Mouse (Mus musculus): ENCODE data around the gene Wdr73.
"Not testable (repeated sequence)": the region's sequence is repeated elsewhere in the genome, so short reads cannot be mapped to it uniquely, and the experiment has no call there.

Gene Wdr73

GRCm38 (mm10) chr7:80900944-80901501 lies at the start of gene Wdr73:
TSS of gene Wdr73 (minus strand) at chr7:80901269.
- peak; percentile 96 for DNase-seq (ENCODE audit: low read depth, low spot score)

DNA sequence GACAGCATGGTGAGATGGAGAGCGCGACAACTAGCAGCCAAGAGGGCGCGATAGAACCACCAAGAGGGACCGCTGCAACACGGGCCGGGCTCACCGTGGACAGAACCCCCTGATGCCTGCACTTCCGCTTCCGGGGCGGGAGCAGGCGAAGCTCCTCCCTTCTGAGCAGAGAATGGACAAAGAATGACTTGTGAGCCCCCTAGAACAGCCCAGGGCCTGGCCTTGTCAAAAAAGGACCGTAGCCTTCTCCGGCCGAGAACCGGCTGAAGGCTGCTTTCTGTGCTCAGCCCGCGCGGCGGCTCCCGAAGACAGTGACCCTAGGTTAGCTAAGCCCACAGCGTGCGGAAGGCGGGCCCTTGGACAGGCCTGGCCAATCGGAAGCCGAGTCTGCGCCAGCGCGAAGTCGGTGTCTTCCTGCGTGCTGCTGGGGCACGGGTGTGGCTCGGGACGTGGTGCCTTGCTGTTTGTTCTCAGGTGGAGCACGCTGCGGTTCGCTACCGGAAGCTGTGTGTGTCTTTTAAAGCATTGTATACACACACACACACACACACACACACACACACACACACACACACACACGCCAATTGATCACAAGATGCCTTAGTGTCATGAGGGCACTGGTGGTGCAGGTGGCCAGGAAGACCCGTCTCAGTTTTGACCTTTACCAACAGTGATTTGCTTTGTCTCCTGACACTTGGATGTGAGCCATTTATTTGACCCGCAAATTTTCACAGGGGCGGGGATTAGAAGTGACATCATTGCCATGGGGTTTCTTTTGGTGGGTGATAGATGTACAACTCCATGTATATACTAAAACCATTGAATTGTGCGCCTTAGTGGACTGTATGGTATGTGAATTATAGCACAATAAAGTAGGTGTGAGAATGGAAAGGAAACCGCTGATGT lies 46.6 kb upstream of the Wdr73 start, which contains the start of gene Sec11a:
TSS of gene Sec11a (minus strand) at position 336 of the 906 bp plus-strand sequence.
- DNase-seq (ENCODE audit: low read depth, low spot score) = peak; percentile 97

DNA sequence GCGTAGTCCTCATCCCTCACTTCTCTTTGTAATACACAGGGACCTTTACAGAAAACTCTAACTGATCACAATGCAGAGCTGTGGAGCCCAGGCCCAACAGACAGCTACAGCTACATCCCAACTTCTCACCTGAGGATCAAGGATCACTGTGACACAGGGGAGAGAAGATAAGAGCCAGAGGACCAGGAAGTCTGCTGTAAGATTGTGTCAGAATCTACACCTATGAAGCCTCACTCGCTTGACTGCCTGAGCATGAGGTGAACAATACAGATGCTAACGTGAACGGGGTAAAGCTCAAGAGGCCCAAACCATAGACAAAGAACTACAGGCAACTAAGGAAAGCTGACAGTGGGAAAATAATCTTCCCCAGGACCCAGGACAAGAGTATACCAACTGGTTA lies 38.7 kb upstream of the Wdr73 start:
- peak; percentile 24 for DNase-seq (ENCODE audit: low read depth, low spot score)

DNA sequence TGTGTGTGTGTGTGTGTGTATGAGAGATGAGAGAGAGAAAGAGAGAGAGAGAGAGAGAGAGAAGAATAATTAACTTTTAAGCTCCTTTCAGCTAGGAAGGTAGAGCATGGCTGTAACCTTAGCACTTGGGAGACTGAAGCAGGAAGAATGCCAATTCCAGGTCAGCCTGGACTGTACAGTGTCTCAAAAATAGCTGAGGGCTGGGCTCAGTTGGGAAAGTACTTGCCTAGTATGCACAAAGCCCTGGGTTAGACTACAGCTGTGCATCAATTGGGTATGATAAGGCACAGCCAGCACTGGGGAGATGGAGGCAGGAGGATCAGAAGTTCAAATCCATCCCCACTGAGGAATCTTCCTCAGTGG lies 36.2 kb upstream of the Wdr73 start:
- not testable (repeated sequence) for DNase-seq (ENCODE audit: low read depth, low spot score)

DNA sequence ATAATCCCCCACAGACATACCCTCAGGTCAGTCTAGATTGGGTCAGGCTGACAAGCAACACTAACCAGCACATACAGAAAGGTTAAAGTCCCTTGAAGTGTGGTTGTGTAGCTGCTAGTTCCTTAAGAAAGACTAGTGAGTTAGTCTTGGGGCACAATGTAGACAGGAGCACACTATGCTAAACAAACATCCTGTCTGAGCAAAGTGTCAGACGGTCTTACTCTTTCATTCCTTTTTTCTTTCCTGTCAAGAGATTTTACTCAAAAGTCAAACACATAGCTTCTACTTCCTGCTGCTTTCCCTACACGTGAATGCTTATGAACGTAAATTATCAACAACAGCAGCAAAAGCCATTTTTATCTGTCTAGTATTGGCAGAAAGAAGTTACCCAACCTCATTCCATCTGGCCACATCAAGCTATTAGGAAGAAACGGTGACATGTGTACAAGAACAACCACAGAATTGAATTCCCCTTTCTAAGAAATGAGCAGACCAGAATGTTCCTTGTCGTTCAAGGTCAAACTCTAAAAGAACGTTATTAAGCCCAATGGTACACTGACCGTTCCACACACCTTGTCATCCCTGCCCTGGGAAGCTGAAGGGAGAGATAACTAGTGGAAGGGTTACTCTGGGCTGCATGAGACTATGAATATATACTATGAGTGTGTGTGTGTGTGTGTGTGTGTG lies 35.7 kb upstream of the Wdr73 start:
- DNase-seq (ENCODE audit: low read depth, low spot score) = not testable (repeated sequence)

- no peak for DNase-seq (ENCODE audit: low read depth, low spot score)
These were observed 34.8 kb upstream of the Wdr73 start for GRCm38 (mm10) chr7:80935834-80936233.

DNA sequence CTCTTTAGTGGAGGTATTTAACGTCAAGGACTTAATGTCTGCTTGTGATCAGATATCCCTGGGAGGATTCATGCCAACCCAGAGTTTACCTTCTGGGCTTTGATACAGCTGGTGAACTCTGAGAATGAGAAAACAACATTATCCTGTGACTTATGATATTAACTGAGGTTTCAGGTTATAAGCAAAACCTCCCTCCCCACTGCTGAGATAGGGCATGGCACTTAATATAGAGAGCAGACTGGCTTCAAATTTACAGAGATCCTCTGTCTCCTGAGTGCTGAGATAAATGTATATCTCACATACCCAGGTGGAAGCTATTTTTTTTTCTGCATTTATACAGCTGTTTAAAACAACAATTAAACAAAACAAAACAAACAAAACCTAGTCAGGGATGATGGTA lies 31.7 kb upstream of the Wdr73 start:
- no peak for DNase-seq (ENCODE audit: low read depth, low spot score)

DNA sequence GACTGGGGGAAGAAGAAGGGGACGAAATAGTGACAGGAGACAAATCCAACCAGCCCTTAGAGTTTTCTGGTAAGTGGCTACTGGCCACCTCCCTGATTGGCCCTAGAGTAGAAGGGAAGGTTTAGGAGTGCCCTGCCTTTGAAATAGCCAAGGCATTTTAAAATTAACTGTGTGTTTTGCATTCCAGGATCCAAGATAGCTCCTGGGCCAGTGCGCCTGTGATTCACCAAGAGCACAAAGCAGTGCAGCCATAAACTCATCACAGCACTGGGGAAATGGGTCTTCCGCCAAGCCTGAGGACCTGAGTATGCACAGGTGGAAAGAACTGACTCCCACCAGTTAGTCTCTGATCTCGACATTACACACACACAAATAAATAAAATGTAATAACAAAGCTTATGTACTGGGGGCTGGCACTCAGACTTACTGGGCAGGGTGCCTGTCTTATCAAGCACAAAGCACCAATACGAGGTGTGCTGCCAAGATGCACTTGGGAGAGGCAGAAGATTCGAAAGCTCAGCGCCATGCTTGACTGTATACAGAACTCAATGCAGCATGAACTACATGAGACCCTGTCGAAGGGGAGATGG lies 30.6 kb upstream of the Wdr73 start:
- DNase-seq (ENCODE audit: low read depth, low spot score) = no peak

GRCm38 (mm10) chr7:80923165-80923564 lies 22.1 kb upstream of the Wdr73 start:
- no peak for DNase-seq (ENCODE audit: low read depth, low spot score)

GRCm38 (mm10) chr7:80919647-80920008 lies 18.6 kb upstream of the Wdr73 start:
- DNase-seq (ENCODE audit: low read depth, low spot score) = no peak

DNA sequence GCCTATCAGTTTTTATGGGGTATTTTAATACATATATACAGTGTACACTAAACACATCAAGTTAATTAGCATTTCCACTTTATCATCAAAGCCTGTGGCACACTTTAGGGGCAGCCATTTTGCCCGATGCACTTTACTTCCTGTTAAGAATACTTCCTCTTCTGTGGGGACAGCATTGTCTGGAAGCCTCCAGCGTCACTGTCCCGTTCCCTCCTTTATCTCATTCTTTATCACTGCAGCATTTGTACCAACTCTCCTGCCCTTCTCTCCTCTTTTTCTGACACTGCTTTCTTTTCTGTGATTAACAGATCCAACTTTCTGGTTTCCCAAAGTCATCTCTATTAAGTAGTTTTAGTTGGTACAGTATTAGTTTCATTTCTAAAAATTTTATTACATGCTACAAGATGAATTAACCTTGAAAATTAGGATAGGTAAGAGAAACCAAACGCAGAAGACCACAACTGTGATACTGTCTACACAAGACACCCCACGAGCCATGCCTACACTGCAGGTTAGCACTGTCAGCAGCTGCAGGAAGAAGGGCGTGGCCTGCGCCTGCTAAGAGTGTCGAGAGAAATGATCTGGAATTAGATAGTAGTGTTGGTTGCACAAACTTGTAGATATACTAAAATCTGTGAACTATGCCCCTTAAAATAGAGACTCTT lies 18.0 kb upstream of the Wdr73 start:
- no peak for DNase-seq (ENCODE audit: low read depth, low spot score)

DNA sequence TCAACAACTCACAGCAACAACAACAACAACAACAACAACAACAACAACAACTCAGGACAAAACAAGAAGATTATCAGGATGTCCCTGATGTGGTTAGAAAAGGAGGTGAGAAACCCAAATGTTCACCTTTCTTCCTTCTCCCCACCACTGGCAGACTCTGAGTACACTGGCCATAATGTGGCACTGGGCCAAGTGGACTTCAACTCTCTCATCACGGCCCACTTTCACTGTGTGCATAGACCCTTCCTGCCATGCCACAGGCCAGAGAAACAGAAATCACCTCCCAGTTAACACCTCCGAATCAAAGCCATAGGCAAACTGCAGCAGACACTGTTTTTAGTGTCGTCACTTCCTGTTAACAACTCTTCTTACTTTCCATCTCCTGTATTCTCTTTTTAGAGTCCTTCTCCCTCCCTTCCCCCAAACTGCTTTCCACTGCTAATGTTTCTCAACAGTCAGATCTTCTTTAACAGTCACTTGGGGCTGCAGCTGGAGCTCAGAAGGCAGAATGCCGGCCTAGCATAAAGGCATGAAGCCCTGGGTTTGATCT lies 16.9 kb upstream of the Wdr73 start:
- no peak for DNase-seq (ENCODE audit: low read depth, low spot score)

- peak; percentile 40 for DNase-seq (ENCODE audit: low read depth, low spot score)
These were observed 11.4 kb upstream of the Wdr73 start for GRCm38 (mm10) chr7:80912496-80912895.

DNA sequence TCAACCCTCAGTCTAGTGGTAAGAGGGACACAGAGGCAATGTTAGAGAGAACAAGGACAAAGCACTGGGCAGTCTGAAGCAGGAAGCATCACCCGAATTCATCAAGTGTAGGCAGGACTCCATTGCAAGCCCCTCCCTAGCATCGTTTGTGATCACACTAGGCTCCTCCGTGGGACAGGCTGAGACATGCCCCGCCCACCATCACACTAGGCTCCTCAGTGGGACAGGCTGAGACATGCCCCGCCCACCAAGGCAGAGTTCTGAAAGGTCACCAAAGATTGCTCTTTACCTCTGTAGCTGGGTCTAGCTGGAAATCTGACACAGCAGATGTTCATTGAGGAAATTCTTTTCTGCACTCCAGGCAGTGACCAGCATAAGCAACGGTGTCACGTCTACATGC lies 10.0 kb upstream of the Wdr73 start:
- peak; percentile 97 for DNase-seq (ENCODE audit: low read depth, low spot score)

- DNase-seq (ENCODE audit: low read depth, low spot score) = peak; percentile 89
These were observed 3.9 kb upstream of the Wdr73 start, which contains the start of gene Nmb for GRCm38 (mm10) chr7:80904921-80905515. TSS of gene Nmb (minus strand) at chr7:80905076.

DNA sequence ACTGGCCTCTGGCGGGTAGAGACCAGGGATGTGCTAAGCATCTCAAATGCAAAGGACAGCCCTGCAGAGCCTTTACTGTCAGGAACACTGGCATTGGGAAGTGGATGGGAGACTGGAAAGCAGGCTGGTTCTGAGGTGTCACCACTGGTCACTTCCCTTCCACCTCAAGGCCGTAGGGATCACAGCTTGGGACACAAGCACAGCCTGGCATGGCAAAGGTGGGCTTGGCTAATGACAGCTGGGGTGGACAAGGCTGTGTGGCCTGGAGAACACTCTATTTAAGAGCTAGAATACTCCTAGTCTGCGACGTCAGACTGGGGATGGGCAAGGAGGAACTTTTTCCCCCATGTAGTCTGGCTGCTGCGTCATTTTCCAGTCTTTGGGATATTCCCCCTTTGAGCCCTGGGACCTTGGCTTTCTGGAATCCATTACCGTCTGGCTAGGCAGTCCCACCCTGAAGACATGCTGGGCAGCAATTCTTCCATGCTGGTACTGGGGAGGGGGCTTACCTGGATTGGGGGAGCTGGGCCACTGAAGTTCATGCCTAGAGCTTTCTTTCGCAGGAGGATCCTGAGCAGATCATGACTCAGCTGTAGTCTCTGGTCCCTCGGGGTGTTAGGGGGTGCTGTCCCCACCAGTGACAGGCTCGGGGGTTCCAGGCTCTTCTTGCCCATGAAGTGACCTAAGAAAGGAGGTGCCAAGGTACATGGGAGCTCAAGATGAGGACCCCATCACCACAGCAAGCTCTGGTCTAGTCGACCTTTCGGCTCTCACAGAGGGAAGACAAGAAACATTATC lies 2.8 kb upstream of the Wdr73 start:
- DNase-seq (ENCODE audit: low read depth, low spot score) = no peak

GRCm38 (mm10) chr7:80901541-80902274 lies 639 bp upstream of the Wdr73 start:
- no peak for DNase-seq (ENCODE audit: low read depth, low spot score)

- no peak for DNase-seq (ENCODE audit: low read depth, low spot score)
These were observed 3.3 kb downstream of the Wdr73 start for GRCm38 (mm10) chr7:80897721-80898120.

- DNase-seq (ENCODE audit: low read depth, low spot score) = no peak
These were observed 3.9 kb downstream of the Wdr73 start for GRCm38 (mm10) chr7:80897134-80897533.

Data from ZHBTc4 (cell line).